Mouse (Mus musculus): ENCODE results near the gene Zmiz1.

Gene Zmiz1

DNA sequence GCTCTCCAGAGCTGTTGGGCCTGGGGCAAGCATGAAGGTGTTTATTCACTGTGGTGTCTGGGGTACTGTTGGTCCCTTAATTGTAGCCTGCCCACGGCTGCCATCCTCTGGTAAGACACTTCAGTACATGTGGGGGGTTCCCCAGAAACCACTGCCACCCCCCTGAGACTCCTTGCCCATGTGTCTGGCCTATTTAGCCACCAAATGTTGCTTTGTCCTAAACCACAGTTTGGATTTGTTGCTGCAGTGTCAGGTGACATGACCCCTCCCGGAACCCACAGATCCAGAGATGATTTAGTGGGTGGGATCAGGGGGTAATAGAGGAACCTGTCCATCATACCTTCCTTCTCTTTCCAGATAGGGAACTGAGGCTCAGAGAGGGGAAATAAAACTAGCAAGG lies 12.1 kb downstream of the Zmiz1 start:
- ATAC-seq (ENCODE audit: insufficient number of reproducible peaks, low FRiP score, low TSS enrichment), result no peak

DNA sequence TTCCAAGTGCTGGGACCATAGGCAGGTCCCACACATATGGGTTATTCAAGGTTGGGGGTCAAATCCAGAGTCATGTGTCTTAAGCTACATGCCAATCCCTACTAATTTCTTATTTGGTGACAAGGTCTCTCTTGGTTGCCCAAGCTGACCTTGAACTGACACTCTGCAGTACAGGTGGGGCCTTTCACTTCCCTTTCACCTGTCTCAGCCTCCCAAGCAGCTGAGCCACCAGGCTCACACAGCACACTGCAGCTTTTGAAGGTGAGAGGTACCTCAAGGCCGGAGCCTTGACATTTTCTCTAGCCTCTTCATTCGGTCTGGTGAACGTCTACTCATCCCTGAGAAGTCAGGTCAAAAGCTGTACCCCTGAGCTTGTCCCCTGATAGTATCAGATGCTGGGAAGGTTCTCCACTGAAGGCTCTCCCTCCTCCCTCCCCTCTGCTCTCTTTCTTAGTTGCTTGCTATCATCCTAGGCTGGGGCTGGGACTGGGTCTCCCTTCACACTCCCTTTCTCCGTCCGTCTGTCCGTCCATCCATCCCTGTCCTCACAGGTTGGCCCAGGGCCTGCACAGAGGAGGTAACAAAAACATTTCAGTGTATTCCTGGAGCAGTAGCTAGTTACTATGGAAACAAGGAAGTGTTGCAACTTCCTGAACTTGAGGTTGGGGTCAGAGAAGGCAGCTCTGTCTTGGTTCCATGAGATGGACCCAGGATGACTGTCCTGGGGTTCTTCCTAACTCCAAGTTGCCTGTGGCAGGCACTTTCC lies 13.3 kb downstream of the Zmiz1 start:
- ATAC-seq (ENCODE audit: insufficient number of reproducible peaks, low FRiP score, low TSS enrichment), result no peak

DNA sequence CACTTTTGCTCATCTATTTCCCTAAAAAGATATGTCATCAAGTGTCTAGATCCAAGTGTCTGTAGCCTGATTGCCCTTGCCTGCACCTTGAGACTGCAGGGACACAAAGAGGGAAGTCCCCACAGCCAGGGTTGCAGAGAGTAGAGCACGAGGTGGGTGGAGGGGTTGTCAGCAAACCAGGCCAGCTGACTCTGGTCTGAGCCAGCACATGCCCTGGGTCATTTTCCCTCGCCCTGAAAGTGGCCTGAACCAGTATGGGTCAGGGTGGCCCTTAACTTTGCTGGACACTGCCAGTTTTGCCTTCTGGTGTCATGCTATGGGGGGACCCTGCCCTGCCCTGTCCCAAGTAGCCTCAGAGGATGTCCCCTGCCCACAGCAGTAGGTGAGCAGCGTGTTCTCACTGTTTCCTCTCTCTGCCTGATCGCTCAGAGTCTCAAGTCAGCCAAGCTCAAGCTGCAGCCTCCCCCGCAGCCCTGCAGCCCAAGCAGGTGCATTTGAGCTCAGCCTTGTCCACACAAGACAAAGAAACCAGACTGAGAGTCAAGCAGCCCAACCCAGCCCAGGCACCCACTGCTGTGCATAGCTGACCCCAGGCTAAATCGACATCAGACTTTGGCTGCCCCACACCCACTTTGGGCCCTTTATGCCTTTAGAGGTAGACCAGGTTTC lies 14.1 kb downstream of the Zmiz1 start:
- no peak for ATAC-seq (ENCODE audit: insufficient number of reproducible peaks, low FRiP score, low TSS enrichment)

DNA sequence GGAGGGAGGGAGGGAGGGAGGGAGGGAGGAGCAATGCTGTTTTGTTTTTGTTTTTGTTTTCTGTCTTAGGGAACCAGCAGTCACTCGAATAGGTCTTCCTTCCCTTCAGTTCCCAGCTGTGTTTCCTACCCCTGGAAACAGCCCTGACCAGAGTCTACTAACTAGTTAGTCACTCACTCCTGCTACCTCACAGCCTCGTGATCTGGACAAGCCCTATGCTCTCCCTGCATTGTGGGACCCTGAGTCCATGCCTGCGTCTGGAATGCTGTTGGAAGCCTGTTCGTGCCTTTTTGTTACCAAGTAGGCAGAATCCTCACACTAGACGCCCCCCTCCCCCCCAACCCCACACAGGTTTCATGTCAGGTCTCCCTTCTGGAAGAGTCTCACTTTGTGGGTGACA lies 15.0 kb downstream of the Zmiz1 start:
- no peak for ATAC-seq (ENCODE audit: insufficient number of reproducible peaks, low FRiP score, low TSS enrichment)

DNA sequence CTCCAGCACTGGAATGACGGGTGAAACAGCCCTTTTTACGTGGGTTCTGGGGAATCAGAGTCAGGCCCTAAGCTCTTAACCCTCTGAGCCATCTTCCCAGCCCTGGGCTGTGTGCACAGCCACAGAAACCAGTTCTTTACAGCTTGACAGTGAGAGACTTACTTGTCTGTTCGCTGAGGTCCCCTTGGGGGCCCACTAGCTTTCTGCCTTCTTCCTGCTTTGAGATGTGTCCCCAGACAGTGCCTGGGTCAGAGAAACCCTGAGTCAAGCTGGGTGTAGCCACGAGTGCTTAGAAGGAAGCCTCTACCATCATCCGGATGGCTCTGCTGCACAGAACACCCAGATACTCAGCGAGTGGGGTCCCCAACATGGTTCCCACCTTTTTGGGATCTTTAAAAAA lies 15.7 kb downstream of the Zmiz1 start:
- no peak for ATAC-seq (ENCODE audit: insufficient number of reproducible peaks, low FRiP score, low TSS enrichment)

DNA sequence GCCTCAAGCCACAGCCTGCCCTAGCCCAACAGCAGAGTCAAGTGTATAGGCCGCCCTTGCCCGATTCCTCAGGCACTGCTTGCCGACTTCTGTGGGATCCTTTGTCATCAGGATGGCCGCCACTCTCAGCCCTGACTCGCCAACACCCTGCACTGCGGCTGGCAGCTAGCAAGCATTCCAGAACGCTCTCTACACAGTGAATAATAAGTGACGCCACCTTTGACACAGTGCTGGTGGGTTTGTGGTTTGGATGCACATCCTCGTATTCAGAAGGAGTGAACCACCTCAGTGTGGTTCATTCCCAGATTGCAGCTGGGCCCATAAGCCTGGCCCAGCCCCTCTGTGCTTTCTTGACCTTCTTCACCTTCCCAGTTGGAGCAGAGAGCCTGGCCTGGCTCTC lies 17.1 kb downstream of the Zmiz1 start:
- ATAC-seq (ENCODE audit: insufficient number of reproducible peaks, low FRiP score, low TSS enrichment), result no peak

DNA sequence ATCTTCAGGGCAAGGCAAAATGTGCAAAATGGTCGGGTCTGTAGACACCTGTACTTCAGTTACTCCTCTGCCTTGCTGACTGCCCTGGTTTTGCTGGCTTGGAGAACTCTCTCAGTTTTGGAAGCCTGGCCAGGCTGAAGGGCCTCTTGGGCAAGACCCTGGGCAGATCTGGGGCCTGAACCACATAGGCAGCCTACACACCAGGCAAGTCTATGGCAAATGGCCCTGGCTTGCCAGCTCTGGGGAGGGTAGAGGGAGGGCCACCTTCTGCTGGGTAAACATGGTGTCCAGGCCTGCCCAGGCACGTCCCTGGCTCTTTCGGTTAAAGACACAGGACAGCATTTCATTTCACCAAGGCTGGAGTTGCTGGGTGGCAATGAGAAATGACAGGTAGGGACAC lies 17.5 kb downstream of the Zmiz1 start:
- ATAC-seq (ENCODE audit: insufficient number of reproducible peaks, low FRiP score, low TSS enrichment), result no peak

DNA sequence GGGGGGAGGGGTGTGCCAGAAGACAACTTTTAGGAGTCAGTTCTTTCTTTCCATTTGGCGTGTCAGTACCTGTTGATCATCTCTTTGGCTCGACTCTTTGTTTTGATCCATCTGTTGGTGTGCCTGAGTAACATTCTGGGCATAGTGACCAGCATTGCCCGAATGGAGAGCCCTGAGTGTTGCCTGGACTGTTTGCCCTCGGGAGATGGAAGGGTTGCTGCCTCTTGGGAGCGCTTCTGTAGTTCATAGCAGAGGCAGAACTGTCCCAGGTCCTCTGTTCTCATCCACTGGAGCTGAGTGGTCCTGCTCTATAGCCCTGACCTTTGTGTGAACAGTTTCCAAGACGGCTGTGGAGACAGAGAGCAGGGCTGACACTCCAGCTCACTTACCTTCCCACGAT lies 18.3 kb downstream of the Zmiz1 start:
- ATAC-seq (ENCODE audit: insufficient number of reproducible peaks, low FRiP score, low TSS enrichment), result no peak

DNA sequence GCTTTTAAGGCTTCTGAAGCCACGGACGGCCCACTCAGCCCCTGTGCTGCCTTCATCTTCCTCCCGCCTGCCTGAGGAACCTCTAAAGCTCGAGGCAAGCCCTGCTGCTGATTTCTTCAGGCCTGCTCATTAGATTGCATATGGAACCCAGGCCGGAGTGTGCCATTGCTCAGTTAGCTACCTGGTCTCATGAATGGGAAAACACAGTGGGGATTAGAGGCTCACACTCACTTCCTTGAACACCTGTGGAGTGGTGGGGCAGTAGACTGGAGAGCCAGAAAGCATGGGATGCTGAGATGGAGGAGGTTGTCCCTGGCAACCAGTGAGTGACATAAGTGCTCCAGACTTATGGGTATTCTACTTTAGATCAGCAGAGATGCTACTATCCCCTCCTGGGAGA lies 19.3 kb downstream of the Zmiz1 start:
- no peak for ATAC-seq (ENCODE audit: insufficient number of reproducible peaks, low FRiP score, low TSS enrichment)

DNA sequence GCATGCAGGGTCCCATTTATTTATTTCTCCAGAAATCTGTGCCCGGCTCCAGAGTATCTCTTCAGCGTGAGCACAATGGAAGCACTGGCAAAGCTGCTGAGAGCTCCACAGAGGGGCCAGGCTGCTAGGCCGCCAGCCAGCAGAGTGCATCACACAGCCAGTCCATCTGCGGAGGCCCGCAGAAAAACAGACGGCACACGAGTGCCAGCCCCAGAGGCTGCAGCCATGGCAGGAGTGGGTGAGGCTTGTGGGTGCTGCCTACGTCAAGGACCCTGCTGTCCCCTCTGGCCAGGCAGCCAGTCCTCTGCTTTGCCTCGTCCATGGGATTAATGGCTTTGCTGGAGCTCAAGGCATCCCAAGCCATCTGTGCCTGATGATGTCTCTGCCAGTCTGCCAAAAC lies 19.8 kb downstream of the Zmiz1 start:
- ATAC-seq (ENCODE audit: insufficient number of reproducible peaks, low FRiP score, low TSS enrichment), result peak; percentile 60

DNA sequence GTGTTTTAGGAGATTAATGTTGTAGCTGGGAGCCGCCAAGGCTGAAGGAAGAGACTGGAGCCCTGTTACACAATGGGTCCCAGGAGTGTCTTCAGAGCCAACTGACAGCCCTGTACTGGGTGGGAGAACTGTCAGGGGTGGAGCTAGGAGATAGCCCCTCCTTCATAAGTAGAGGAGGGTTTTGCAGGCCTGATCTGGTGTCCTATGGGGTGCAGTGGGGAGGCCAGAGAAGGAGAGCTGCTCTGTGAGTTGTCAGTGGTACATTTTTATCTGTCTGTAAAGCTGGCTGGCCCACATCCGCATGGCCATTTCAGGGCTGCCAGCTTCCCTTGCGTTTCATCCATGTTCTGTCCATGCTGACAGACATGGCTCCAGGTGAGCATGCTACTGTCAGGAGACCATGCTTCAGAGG lies 20.9 kb downstream of the Zmiz1 start:
- no peak for ATAC-seq (ENCODE audit: insufficient number of reproducible peaks, low FRiP score, low TSS enrichment)

DNA sequence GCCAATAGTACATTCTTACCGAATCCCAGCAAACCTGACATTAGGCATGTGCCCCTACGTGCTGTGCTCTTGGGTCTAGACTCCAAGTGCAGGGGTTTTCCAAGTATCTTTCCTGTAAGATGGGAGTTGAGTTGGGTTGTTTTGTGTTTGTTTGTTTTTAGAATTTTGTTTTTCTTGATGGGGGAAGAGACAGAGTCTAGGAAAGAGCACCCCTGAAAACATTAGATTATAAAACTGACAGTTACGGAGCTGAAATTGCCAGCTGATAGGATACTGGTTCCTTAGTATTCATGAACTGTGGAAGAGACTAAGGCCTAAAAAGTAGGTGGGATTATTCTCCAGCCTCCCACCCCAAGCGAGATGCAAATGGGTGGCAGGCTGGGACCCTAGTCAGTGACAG lies 21.5 kb downstream of the Zmiz1 start:
- no peak for ATAC-seq (ENCODE audit: insufficient number of reproducible peaks, low FRiP score, low TSS enrichment)

DNA sequence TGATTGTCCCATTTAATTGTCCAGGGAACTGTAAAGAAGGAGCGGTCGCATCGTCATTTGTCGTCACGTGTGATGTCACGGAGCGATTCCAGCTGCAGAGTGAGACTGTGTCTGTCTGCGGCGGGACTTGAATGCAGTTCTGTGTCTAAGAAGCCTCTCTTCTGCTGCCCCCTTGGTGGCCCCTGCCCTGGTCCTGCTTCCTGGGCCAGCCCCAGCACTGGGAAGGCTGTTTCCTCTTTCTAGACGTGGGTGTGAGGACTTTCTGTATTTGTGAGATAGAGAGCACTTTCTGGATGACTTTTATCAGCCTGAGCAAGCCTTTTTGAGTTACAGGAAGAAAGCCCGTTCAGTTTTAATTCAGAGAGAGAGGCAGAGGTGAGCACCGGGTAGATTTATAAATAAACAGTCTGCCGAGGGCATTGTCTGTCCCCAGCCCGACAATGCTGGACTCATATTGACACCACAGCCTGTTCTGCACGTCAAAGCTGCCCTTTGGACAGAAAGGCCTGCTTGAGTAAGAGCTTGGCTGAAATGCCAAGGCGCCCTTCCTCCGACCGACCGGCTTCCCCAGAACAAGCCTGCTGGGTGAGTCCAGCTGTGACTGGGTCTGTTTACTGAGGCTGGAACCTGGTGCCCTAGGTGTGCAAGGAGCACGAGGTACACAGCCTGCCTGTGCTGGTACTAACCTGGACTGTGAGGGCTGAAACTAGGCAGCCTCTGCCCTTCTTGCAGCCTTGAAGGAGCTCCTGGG lies 22.1 kb downstream of the Zmiz1 start:
- no peak for ATAC-seq (ENCODE audit: insufficient number of reproducible peaks, low FRiP score, low TSS enrichment)

DNA sequence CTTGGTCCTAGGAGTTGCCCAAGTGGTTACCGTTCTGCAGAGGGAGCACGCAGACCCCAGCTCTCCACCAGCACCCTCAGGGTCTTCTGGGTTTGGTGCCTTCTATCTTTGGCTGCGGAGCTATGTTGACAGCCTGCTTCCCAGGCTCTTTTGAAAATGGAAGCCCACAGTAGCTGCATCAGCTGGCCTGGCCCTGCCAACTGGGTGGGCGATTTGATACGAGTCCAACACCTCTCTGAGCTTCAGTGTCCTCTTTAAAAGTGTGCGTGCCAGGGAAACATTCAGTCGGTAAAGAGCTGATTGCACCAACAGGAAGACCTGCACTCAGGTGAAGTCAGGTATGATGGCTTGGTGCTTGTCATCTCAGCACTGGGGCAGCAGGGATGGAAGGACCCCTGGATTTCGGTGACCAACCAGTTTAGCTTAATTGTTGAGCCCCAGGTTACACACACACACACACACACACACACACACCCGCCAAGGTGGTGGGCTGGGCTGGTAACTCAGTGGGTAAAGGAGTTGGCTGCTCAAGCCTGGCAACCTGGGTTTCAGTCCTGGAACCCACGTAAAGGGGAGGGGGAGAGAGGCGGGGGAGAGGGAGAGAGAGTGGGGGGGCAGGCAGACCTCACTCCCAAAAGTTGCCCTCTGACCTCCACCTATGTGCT lies 22.8 kb downstream of the Zmiz1 start:
- ATAC-seq (ENCODE audit: insufficient number of reproducible peaks, low FRiP score, low TSS enrichment), result no peak

DNA sequence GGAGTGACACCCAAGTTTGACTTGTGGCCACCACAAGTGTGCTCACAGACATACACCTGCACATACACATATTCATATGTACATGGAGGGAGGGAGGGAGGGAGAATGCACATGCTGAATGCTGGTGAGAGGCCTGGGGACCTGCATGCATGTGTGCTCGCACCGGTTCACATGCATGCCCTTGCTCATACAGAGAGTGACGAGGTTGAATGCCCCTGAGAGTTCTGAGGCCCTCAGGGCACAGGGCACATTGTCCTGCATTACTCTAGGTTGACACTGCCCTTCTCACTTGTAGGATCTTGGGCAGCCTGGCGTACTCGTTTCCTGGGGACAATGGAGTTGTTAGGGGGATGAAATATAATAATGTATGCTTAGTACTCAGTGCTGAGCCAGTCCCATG lies 23.4 kb downstream of the Zmiz1 start:
- ATAC-seq (ENCODE audit: insufficient number of reproducible peaks, low FRiP score, low TSS enrichment), result no peak

DNA sequence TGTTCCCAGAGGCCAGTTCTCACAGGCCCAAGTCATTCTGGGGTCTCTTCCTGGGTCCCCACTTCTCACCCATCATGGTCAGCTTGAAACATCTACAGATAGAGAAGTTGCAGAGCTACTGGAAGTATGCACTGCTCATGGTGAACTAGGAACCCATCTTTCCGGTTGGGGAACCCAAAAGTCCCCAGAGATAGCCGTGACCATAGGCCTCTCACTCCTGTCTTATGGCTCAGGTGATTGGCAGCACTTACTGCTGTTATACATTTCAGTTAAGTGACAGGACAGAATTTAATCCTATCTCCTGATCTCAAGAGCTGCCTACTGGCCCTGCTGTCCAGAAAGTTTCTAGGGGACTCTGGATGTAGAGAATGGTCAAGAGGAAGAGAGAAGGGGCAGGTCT lies 24.3 kb downstream of the Zmiz1 start:
- no peak for ATAC-seq (ENCODE audit: insufficient number of reproducible peaks, low FRiP score, low TSS enrichment)

DNA sequence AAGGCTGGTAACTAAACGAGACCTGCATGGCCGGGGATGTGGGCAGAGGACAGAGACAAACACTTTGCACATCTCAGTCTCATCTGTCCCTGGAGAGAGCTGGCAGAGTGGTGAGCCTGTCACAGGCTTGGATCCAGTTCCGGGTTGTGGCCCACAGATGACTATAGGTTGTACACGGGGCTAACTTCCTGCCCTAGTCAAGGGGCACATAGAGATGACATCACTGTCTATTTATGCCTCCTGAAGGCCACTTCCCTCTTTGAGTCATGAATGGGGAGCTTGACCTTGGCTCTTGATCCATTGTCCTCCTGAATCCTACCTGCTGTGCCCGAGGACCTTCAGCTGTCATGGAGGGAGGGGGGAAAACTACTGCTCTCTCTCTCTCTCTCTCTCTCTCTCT lies 25.1 kb downstream of the Zmiz1 start:
- no peak for ATAC-seq (ENCODE audit: insufficient number of reproducible peaks, low FRiP score, low TSS enrichment)

DNA sequence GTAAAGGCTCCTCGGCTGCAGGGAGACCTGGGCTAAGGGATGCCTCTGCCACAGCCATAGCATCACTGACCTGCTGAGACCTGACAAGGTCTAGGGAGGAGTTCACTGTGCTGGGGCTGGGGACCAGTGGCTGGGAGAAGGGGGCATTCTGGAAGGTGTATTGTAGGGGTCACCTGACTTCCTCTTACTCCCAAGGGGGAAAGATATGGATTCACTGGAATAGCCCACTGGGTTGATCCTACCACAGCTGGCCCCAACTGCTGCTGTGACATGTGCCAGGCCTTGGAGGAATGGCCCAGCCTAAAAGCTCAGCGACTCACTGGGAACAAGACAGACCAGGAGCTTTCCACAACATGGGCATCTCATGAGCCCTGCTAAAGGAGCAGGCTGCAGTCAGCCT lies 27.2 kb downstream of the Zmiz1 start:
- no peak for ATAC-seq (ENCODE audit: insufficient number of reproducible peaks, low FRiP score, low TSS enrichment)

DNA sequence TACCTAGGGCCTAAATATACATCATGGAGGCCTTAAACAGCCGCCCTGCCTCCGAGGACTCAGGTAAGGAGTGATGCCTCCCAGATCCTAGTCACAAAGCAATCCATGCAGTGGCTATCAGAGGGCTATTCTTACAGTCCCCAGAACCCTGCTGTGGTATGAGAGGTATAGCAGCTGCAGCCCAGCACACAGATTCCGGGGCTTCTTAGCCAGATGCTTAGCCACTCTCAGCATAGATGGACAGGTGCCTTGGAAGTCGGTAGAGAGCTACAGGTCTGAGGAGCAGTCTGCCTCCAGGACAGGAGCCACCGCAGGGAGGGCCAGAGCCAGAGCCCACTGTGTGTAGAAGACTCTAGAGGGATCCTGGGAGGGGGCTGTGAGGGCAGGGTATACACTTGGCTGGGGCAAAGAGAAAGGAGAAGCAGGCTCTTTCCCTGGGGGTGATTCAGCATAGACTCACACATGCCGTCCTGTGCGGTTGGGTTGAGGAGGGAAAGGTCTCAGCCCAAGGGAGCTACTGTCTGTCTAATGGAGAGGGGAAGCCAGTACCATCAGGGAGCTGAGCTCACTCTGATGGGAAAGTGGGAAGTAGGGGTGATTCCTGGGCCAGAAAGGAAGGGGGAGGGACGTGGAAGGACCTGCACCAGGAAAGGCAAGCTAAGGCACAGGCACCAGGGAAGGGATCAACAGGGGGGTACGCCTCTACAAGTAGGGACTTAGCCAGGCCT lies 27.9 kb downstream of the Zmiz1 start:
- ATAC-seq (ENCODE audit: insufficient number of reproducible peaks, low FRiP score, low TSS enrichment), result no peak

DNA sequence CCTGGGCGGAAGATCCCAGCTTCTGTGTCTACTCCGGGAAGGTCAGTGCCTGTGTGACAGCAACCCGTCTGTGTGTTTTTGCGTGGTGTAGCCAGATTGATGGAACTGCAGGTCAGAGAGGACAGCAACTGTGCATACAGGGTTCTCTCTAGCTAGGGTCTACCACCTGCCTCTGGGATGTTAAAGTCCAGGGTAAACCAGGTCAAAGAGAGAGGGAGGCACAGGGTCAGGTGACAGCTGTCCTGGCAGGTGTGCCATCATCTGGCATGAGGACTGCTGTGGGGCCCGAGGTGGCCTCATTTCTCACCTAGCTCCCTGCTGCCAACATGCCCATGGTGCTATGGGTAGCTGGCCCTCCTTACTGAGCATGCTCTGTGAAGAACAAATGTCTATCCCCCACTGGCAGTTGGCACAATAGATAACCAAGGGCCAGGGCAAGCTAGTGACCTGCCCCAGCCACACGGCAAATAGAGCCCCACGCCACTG lies 28.5 kb downstream of the Zmiz1 start:
- peak; percentile 22 for ATAC-seq (ENCODE audit: insufficient number of reproducible peaks, low FRiP score, low TSS enrichment)

Measured in cerebellum, adult (tissue).